Mouse (Mus musculus) heart, postnatal 36 days (tissue): ENCODE measurements at regions not wholly inside any gene's neighbourhood (a gene's known extent, or its start where the extent isn't known, plus 50 kb on each side); places are given as distances from the start of the nearest gene placed in this dataset.

Source experiments
- DNase-seq, 2 experiments: peaks; one replicate each; pipeline ENCODE4 v3.0.0; 2021 to 2022
- intact Hi-C: fragments of 180-260 bp; cut with DNase I; formaldehyde crosslinking; loops from one replicate; pipeline ENCODE4 v1.15.1; 2025

DNA sequence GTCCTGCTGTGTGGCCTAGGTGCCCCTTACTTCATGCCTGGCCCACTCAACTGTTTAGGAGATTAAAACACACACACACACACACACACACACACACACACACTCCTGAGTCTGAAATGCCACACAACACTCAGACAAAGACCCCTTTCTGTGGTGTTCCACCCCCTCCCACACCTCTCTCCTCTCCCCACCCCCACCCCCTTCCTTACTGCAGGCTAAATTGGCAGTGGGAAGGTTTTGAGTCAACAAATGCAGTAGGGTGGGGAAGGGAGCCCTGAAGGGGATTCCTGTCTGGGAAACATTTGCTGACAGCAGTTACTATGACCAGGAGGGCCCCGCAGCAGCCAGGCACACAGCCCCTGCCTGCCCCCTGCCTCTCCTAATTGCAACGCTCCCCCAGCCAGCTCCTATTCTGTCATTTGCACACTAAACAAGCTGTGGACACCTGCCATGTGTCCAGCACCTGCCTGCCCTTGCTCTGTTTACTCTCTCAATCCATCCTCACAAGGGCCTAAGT, 69.5 kb downstream of the Ephb3 start:
- intact Hi-C loops, result no loop called here

DNA sequence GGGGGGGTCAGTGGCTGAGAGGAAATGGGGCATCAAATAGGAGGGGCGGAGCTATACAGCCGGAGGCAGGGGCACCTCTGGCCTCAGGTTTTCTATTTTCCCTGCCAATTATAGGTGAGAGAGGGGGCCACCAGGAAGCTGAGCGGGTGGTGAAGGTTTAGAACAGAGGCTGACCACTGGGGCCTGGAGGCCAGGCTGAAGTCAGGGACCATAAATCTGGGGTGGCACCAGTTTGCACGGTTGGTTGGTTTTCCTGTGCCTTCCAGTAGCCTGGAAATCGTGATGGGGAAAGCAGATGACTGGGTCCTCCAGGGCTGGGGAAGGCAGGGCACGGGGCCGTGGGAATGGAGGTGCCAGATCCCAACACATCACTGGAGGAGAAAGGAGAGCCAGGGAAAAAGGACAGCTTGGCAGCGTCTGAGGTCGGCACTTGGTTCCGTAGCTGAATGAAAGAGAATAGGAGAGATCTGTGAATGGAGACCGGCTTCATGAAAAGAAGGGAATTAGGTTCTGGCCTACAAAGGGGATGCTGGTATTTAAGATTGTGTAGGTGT, 73.3 kb downstream of the Ephb3 start:
- no peak for DNase-seq
- intact Hi-C loops, result no loop called here

More for the DNA sequence above, 69.5 kb downstream of the Ephb3 start:
- DNase-seq, result no peak

DNA sequence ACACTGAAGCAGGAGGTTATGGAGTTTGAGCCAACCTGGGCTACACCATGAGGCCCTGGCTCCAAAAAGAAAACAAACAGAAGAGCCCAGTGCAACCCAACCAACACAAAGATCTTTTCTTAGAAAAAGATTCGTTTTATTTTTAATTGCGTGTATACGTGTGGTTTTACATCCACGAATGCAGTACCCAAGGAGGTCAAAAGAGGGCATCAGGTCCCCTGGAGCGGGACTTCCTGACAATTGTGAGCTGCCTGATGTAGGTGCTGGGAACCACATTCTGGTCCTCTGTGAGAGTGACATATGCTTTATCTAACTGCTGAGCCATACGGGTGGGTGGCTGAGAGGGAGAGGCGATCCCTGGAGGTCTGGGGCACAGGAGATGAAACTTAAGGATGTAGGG, 73.8 kb downstream of the Ephb3 start:
- intact Hi-C loops, result no loop called here
- DNase-seq, result no peak

DNA sequence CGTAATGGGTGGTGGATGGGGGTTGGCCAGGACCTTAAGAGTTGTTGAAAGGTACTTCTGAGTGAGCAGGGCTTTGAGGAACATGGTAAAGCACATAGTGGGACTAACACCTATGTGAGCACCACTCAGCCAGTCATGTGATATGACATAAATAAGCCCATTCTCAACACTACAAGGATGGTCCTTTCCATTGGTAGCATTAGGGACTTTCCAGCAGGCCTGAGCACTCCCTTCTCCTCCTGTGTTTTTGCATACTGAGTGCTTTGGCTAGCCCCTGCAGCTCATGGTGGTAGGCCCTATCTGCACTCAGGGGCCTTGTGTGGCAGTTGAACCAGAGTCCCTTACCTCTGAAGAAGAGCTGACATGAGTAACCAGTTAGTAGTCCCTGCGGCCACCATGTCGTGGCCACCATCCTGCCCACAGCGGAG, 75.7 kb downstream of the Ephb3 start:
- intact Hi-C loops, result no loop called here
- DNase-seq, result no peak

DNA sequence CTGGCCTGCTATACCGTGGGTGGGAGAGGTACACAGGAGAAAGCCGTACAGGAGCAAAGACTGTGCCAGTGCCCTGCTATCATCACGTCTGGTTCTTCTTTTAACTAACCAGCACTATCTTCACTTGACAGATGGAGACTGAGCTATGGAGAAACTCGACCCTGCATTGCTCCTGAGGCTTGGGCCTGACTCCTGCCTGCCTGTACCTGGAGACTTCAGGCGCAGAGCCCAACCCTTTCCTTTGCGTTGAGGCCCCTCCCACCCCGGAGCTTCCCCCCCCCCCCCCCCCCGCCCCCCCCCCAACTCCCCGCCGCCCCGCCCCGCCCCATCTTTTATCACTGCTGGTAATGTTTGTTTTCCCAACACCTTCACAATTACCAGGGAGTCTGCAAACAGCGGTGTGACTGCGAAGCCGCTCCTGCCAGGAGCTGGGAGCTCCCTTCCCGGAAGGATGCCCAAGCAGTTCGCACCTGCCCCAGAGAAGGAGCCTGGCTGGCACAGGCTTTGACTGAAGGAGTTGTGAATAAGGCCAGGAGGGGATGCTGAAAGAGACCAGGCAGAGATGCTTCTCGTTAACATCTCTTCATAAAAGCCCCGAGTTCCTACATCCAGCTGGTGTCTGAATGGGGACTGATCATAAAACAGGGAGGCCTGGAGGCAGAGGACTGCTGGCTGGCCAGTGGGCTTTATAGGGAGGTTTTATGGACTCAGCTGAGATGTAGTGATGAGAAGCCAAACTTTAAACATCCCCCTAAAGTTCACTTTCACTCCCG, 77.6 kb downstream of the Ephb3 start:
- no peak for DNase-seq
- intact Hi-C loops, result no loop called here

DNA sequence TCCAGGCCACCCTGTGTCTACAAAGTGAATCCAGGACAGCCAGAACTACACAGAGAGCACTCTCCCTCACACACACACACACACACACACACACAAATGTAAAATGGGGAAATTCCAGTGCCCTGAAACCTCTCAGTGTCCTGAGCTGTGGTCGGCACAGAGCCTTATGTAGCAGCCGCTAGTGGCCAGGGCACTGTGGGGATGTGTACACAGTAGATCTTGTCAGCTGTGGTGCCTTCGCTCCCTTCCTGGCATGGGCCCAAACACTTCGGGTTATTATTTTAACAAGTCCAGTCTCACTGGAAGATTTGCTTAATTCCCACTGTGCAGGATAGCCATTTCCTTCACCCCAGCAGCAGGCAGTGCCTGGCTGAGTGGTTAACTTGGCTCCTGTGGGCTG, 81.5 kb downstream of the Ephb3 start:
- intact Hi-C loops, result no loop called here
- DNase-seq, result peak in 1 of 2 experiments; percentile 8

DNA sequence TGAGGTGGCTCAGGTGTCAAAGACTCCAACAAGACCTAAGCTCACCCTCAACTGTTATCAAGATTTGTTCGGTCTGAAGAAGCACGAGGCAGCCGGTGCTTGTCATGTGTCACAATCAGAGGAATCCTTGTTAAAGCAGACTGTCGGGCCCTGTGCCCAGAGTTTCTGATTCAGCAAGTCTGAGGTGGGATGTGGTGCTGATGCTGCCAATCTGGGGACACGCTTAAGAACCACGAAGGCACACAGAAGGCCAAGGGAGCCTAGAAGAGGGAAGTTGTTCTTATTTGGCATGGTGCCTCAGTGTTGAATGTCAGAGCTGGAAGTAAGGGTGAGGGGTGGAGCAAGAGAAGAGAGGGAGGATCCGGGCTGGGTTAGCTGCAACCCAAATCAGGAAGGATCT, 85.0 kb downstream of the Ephb3 start:
- intact Hi-C loops, result no loop called here
- peak; percentile 22 to 23 for DNase-seq

DNA sequence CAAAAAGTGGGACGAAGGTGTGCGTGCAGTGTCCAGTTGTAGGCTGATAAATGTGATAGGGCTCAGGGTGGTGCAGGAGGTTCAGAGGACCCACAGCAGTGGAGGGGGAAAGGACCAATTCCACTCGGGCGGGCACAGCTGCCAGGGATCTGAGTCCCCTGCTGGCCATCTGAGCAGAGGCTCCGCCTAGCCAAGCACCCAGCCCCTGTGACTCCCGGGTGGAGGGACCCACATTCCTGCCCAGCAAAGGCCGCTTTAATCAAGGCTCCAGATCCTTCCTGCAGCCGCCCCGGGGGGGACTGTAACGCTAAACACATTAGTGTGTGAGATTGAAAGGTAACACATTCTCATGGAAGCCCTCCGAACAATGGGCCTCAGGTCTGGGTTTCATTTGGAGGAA, 88.5 kb downstream of the Ephb3 start:
- DNase-seq, result no peak
- intact Hi-C loops, result loop anchor here (5.0 kb wide), 2 partner anchors 74 to 86 kb away; no protein-coding TSS in a partner anchor

DNA sequence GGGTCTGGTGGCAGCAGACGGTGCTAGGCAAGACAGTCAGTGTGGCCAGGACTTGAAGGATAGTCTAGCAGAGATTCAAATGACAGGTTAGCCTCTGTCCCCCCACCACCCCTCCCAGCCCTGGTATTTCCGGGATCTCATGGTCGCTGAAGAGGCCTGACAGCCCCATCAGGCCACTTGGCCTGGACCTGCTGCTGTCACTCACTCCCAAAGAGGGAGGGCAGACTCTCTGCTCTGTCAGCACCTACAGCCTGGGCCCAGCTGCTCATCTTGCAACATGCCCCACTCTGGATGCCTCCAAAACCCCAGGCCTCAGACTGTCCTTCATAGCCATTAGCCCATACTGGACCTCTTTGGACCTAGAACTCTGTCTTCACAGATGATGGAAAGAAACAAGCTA, 89.0 kb downstream of the Ephb3 start:
- DNase-seq, result no peak
- intact Hi-C loops, result loop anchor here (5.0 kb wide), 2 partner anchors 74 to 86 kb away; no protein-coding TSS in a partner anchor

DNA sequence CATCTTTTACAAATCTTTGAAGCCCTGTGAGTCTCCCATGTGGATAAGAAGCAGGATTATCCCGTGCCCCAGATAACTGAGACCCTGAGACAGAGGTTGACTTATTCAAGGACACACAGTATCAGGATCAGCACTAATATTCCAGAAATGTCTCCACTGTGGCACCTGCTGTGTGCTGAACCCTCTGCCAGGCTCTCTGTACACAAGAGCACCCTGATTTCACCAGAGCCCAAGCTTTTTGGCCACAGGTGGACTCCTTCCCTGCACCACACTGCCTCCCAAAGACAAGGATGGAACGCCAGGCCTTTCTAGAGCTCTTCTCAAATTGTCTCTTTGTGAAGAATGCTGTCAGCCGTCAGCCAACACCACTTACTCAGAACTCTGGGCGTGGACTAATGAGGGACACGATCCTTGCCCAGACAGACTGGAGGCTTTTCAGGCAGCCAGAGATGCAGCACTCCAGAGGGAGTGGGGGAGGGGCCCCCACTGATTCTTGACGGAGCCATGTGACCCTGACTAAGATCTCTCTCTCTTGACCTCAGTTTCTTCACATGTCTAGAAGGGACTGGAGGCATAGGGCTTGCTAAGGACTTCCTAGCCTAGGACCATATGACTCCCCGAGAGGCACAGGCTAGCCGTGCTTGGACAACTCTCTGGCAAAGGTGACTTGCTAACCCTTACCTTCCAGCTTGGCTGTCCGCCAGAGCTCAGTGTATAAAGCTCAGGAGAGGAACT, 90.3 kb downstream of the Ephb3 start:
- peak; percentile 57 to 64 for DNase-seq
- intact Hi-C loops, result loop anchor here (2.0 to 5.0 kb wide), 3 partner anchors 48 to 88 kb away; no protein-coding TSS in a partner anchor

DNA sequence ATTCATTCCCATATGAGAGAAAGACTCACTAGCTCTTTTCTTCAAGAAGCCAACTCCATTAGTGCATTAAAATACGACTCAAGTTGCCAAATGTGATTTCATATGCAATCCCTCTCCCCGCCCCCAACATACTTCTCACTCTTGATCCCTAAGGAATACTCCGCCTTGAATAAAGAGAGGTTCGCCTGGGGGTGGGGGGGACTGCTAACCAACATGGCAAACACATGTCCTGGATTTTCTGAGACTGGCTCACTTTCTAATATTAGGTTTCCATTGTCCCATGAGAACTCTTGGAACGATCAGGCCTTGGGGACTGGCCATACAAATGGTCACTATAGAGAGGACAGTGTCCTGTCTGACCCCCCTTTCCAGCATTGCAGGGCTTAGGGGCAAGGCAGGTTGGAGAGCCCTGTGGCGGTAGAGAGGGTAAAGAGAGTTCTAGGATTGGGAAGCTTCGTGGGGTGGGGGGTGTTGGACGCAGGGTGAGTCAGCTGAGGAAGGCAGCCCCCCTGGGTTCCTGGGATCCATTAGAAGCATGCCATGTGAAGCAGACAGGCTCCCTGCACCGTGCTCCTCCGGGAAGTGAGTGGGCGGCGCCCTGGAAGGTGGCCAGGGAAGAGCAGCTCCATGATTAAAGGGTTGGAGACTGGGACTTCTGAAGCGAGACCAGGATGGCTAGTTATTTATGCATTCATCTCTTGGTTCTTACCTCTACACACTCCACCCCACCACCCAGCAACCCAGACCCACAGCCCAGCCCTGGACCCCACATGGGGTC, 91.6 kb downstream of the Ephb3 start:
- intact Hi-C loops, result loop anchor here (2.0 kb wide), 1 partner anchor 49 kb away; no protein-coding TSS in a partner anchor
- DNase-seq, result peak; percentile 21 to 32

DNA sequence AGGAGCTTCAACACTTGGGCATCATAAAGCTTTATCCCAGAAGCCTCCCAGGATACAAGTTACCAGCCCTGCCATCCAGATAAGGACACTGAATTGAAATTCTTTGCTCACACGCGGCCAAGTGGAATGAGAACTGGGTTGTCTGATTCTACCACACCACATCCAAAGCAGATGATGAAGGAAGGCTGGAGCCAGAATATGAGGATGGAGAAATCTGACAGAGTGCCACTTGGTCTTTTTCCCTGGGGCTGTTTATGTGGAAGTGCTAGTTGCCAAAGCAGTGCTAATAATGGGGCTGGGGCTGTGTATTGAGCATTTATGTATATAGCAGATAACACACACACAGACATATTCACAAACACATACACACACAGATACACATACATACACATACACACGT, 92.2 kb downstream of the Ephb3 start:
- no peak for DNase-seq
- intact Hi-C loops, result no loop called here

DNA sequence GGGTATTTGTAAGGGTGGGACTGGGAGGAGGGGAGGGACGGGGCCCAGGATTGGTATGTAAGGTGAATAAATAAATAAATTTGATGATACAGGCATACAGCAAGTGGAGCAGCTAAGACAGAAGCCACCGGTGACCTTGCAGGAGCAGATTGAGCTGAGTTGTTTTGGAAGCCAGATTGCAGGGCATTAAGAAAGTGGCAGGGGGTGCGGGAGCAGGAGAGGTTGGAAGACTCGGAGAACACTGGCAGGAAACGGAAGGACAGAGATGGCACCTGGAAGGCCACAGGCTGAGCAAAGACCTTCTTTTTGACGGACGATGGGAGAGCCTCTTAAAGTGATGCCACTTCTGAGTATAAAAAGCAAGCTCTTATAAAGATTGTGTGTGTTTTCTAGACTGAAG, 94.3 kb downstream of the Ephb3 start:
- intact Hi-C loops, result no loop called here
- no peak for DNase-seq

DNA sequence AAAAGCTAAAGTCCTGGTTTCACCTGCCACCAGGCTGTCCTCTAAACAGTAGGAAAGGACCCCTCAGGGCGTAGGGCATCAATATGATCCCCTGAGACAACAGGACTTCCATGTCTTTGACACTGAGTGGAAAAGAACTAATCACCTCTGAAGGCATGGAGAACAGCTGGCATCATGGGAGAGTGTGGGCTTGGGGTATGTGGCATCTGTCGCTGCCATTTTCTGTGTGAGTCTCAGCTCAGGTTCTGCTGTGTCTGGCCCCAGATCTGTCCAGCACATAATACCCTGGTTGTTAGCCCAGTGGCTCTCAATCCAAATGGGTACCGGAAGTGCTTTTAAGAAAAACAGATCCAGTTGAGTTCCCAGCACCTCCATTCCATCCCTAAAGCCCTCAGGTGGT, 101.3 kb downstream of the Ephb3 start:
- DNase-seq, result no peak
- intact Hi-C loops, result no loop called here

DNA sequence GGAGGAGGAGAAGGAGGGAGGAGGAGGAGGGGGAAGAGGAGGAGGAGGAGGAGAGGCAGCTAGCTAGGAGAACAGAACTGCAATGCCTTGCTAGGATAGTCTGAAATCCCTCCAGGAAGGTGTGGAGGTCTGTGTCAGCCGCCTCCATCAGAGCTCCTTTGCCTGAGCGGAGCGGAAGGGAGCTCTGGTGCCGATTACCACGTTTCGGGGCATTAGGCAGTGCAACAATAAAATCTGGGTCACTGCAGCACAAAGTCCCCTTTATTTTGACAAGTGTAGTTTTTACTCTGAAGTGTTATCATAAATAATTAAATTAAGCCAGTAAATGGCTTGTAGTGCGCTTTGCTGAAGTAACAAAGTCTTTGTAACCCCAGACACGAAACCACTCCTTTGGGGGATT, 104.0 kb downstream of the Ephb3 start:
- intact Hi-C loops, result no loop called here

DNA sequence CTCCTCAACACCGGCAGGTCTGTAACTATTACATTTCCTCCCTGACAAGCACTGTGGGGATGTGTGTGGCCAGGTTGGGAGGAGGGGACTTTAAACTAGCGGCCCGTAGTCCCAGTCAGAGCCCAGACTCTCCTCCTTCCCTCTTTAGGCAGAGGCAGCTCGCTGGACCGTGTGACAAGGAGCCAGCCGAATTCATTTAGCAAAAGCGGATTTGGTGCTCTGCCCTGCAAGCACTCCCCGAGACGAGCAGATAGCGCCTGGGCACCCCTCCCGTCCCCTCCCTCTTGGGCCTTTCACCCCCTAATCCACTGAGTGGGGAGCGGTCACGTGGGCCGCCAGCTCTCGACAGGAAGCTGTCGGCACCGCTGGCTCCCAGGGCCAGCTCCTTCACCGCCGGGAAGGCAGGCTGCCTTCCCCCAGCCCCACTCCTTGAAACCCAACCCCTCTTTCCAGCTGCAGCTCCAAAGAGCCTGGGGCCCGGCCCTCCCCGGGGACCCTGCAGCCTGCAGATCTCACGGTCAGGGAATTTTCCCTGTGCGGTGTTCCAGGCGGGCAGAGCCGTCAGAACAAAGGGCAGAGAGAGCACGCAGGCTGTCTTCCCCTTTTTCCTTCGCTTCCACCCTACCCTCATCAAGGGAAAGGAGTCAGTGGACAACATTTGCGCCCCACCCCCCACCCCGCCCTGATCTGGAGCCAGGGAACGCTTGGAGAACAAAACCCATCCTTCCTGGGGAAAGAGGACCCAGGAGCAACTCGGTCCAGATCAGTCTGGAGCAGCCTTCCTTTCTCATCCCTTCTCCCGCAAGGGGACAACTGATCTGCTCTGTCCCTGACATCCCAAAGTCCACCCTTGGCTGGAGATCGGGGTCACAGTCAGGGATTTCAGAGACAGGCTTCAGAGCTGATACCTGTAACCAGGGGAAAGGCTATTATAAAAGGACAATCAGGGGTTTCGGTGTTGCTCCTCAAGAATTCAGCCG, 106.4 kb downstream of the Ephb3 start:
- DNase-seq, result peak; percentile 70 to 80
- intact Hi-C loops, result no loop called here

More for the DNA sequence above, 104.0 kb downstream of the Ephb3 start:
- DNase-seq, result no peak

DNA sequence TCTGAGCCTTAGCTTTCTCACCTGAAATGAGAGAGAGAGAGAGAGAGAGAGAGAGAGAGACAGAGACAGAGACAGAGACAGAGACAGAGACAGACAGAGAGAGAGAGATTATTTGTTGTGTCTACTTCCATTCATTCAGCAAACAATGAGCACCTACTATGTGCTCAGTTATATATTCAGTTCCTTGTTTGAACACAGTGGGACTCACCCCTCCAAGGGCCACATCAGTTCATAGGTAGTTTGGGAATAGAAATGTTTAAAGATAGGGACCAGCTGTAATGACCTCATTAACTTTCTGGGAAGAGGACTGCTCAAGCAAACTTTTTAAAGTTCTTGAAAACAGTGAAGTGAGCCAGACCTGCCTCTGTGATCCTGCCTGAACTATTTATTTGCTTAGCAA, 107.2 kb downstream of the Ephb3 start:
- DNase-seq, result no peak
- intact Hi-C loops, result no loop called here

DNA sequence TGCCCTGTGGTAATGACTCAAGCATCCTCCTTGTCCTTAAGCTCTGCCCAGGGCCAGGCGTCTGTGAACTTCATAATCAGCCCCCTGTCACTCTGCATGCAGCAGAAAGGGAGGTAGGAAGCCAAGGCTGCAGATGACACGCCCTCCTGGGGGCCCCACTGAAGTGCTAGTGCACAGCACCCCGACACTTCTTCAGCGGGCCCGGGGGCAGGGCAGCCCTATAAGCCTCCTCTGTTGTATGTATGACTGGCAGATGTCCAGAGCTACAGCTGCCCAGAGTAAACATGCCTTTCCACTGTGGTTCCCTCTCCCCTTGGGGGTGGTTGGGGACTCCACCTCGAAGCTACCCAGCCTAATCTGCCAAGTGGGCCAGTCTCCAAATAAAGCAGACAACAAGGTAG, 107.2 kb upstream of the Vps8 start:
- DNase-seq, result no peak
- intact Hi-C loops, result no loop called here

DNA sequence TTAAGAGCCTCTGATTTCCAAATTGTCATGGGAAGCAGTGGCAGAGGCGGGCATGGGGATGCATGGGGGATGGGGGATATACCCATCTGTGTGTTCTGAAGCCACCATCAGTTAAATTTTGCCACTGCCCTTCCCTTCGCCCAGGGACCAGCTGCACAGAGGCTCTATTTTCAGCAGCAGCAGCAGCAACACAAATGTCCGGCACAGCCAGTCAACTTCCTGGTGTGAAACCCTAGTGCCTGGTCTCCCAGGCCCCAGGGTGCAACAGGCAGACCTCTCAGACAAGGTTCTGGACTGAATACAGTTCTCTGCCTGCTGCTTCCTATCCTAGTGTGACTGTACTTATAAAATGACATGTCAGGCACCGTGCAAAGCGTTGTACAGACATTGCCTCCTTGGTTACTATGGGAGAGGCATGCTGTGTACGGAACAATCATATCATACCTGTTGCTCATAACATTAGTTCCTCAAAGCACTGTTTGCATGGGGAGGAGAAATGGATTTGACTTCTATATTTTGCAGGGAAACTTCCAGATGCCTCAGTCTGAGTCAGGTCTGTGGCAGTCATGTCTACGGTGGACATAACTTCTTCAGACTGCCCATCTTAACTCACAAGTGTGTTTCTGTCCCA, 104.8 kb upstream of the Vps8 start:
- intact Hi-C loops, result no loop called here

More for the DNA sequence above, 104.8 kb upstream of the Vps8 start:
- DNase-seq, result no peak
